Mouse (Mus musculus) cerebellum, adult 18-20 months (tissue): ENCODE data around the gene Zfp385a.
"Not testable (repeated sequence)": the region's sequence is repeated elsewhere in the genome, so short reads cannot be mapped to it uniquely, and the experiment has no call there.

Experiments
- DNase-seq, 2 experiments: peaks; one replicate each; pipeline ENCODE4 v3.0.0; 2021

Gene Zfp385a

GRCm38 (mm10) chr15:103285778-103286417, 54.0 kb downstream of the Zfp385a start:
- DNase-seq = no peak

GRCm38 (mm10) chr15:103284647-103285046, 55.2 kb downstream of the Zfp385a start:
- DNase-seq = no peak

- DNase-seq = no peak
Measured at GRCm38 (mm10) chr15:103284066-103284465, 55.8 kb downstream of the Zfp385a start.

- no peak for DNase-seq
Measured at GRCm38 (mm10) chr15:103281465-103282205, 58.3 kb downstream of the Zfp385a start.

GRCm38 (mm10) chr15:103280817-103281464, 59.0 kb downstream of the Zfp385a start:
- no peak for DNase-seq

- DNase-seq = no peak
Measured at GRCm38 (mm10) chr15:103279750-103280149, 60.1 kb downstream of the Zfp385a start.

GRCm38 (mm10) chr15:103277949-103278348, 61.9 kb downstream of the Zfp385a start:
- no peak for DNase-seq

- not testable (repeated sequence) for DNase-seq
Measured at GRCm38 (mm10) chr15:103275943-103276342, 64.0 kb downstream of the Zfp385a start.

- DNase-seq = peak; percentile 94 to 99
Measured at GRCm38 (mm10) chr15:103272419-103273279, 67.2 kb downstream of the Zfp385a start, which contains the start of gene Copz1. TSS of gene Copz1 (plus strand) at chr15:103272714.

GRCm38 (mm10) chr15:103268903-103269302, 71.0 kb downstream of the Zfp385a start:
- DNase-seq = no peak

- DNase-seq = no peak
Measured at GRCm38 (mm10) chr15:103264794-103265193, 75.1 kb downstream of the Zfp385a start.
